Mouse (Mus musculus): ENCODE data around the gene Slc25a39.
"Not testable (repeated sequence)": the region's sequence is repeated elsewhere in the genome, so short reads cannot be mapped to it uniquely, and the experiment has no call there.

Slc25a39 gene

DNA sequence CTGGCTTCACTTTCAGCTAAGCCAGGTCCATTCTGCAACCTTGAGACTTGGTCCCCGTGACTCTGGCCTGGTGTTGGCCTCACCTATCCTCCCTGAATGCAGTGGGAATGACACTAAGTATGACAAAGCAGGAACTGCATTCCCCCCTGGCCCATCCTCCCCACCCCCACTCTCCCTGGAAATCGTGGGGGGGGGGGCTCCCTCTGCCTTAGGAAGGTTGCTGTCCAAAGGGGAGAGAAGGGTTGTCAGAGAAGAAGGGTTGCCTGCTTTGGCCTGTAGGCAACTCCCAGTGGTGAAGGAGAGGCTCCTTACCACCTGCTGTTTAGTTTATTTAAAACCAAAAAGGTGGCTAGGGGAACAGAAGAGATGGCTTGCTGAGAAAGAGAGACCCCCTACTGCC lies 34.1 kb downstream of the Slc25a39 start:
- no peak for DNase-seq (ENCODE audit: low spot score in 2 of 2)

DNA sequence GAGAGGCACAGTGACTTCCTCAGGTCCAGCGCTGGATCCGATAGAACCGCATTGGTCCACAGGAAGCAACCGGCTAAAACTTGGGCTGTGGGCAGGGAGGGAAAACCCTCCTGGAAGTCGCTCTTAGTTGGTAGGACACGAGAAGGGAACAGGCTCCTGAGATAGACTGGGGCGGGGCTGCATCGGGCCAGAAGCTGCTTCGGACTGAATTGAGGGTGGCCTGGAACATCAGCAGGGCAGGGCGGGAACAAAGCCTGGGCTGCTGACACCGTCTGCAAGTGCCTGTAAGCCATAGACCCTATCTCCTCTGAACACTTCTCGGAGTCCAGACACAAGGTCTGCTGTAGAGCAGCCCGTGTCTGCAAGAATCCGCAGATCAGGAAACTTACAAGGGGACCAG lies 34.8 kb downstream of the Slc25a39 start:
- no peak for DNase-seq (ENCODE audit: low spot score in 2 of 2)

- DNase-seq (ENCODE audit: low spot score in 2 of 2), result no peak
These were observed 35.6 kb downstream of the Slc25a39 start for GRCm38 (mm10) chr11:102371926-102372685.

GRCm38 (mm10) chr11:102370285-102370684 lies 37.5 kb downstream of the Slc25a39 start:
- DNase-seq (ENCODE audit: low spot score in 2 of 2), result no peak

DNA sequence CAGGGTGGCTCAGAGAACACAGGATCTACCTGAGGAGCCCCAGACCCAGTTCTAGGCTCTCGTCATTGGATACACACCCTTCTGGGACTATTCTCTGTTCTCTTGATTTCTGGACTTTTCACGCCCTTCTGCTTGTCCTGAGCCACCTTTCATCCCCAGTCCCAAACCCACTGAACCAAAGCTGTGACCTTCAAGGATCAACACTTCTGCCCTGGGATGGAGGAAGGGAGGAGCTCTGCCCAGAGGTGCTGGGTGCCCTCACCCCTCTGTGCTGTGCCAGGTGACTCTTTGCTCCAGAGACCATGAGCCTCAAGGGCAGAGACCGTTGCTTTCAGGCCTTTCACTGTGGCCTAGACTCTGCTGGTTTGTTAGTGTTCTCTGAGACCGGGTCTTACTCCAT lies 38.5 kb downstream of the Slc25a39 start:
- DNase-seq (ENCODE audit: low spot score in 2 of 2), result no peak

DNA sequence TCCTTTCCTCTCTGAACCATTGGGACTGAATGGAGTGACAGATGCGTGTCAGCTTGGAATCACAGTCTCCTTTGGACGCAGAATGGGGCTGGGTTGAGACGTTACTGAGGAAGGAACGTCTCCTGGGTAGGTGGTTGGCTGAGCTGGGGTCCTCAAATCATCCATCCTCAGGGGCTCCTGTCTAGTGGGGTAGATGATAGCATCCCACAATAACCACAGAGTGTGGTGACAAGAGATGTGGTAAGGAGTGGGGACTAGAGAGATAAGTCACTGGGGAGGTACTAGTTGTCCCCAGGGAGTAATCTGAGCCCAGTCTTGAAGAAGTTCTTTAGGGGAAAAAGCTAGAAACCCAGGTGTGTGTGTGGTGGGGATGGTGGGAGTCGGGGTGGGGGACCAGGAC lies 39.4 kb downstream of the Slc25a39 start:
- DNase-seq (ENCODE audit: low spot score in 2 of 2), result no peak

DNA sequence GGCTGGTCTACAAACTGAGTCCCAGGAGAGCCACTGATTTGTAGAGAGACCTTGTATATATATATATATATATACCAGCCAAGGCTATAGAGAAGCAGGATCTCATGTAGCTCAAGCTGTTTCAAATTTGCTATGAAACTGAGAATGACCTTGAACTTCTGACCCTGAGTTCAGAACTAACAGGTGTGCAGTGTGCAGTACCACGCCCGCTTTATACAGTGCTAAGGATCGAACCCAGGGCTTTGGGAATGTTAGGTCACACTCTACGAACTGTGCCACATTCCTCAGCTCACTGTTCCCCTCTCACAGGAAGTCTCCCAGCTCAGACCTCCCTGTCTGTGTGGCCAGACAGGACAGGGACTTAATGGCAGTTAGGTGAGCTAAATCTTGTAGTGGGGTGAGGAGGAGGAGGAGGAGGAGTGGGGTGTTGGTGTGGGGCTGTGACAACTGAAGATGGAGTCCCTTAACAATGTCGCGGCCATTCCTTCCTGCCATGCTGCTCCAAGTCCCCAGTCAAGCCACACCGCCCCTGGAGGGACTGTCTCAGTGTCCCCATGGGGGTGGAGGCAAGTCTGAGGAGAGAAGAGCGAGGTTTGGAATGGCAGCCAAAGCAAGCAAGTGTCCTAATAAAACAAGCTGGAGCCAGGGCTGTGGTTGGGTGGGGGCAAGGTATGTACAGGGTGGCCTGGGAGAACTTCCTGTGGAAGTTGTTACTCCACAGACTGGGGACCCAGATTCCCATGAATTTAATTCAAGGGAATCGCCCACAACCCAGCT lies 40.1 kb downstream of the Slc25a39 start:
- no peak for DNase-seq (ENCODE audit: low spot score in 2 of 2)

DNA sequence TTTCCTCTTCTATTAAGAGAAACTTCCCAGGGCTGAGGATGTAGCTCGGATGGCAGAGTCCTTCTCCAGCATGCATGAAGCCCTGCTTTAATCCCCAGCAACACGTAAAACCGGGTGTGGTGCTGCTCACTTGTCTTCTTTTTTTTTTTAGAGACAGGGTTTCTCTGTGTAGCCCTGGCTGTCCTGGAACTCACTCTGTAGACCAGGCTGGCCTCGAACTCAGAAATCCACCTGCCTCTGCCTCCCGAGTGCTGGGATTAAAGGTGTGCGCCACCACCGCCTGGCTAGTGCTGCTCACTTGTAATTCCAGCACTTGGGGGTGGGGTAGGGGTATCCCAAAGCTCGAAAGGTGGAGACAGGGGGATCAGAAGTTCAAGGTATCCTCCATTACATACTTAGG lies 41.6 kb downstream of the Slc25a39 start, which contains the start of gene Slc4a1:
Slc4a1 (minus strand) TSS at position 101 of the 400 bp plus-strand sequence.
- DNase-seq (ENCODE audit: low spot score in 2 of 2), result not testable (repeated sequence)

GRCm38 (mm10) chr11:102365699-102366098 lies 42.0 kb downstream of the Slc25a39 start:
- DNase-seq (ENCODE audit: low spot score in 2 of 2), result no peak

DNA sequence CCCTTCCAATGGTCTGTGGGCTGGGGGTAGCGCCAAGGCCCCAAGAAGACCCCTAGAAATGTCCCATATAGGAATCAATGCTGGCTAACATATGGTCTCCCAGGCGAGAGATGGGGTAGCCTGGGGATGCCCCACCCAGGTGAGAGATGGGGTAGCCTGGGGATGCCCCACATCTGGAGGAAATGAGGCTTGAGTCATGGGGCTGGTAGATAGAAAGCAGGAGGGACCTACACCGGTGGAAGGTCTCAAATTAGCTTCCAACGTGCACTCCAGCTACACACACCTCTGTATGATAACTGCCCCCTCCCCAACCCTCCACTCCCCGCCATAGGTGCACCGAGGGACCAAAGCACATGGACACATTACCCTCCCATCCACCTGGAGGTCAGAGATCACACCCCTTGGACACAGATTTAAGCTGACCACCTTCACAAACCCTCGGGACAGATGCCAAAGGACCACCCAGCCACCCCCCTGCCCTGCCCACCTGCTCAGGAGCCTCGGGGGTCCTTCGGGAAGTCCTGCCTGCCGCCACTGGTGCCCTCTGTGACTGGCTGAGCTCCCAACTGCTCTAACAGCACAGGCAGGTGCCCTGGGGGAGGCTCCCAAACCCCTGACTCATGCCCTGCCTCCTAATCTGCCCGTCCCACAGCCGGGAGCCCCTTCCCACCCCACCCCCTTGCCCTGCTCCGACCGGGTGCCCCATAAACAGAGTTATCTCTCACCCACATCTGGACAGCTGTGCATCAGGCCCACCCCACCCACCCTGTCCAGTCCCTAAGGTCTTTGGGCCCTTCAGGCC lies 43.0 kb downstream of the Slc25a39 start:
- no peak for DNase-seq (ENCODE audit: low spot score in 2 of 2)

DNA sequence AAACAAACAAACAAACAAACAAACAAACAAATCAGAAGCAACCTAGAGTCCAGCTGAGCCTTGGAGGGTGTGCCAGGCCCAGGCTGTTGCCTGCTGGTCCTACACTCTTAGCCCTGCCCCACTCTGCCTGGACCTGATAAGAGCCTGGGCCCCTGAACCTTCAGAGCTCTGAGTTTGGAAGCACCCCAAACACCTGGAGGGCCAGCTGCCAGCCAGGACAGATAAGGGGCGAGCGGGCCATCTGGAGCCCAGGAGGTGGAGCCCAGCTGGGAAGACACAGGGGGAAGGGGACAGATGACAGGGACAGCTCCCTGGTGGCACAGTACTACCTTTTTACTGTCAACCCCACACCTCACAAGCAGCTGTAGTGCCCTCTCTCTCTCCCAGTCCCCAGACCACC lies 44.1 kb downstream of the Slc25a39 start:
- DNase-seq (ENCODE audit: low spot score in 2 of 2), result no peak

- no peak for DNase-seq (ENCODE audit: low spot score in 2 of 2)
These were observed 45.8 kb downstream of the Slc25a39 start for GRCm38 (mm10) chr11:102361776-102362495.

DNA sequence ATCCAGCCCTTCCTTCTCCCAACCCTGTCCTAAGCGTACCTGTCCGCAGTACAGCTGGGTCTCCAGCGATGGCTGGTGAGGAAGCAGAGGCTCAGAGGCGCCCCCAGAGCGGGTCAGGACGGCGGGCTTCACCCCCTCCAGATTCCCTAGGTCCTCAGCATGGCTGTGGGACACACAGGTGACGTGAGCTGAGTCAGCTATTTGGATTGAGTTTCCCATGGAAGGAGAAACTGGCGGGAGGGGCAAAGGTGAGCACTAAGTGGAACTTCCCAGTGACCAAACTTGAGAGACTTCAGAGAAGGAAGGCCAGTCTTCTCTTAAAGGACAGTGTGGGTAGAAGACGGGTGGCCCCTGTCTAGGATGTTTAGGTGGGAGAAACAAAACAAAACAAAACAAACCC lies 49.4 kb downstream of the Slc25a39 start:
- DNase-seq (ENCODE audit: low spot score in 2 of 2), result no peak

DNA sequence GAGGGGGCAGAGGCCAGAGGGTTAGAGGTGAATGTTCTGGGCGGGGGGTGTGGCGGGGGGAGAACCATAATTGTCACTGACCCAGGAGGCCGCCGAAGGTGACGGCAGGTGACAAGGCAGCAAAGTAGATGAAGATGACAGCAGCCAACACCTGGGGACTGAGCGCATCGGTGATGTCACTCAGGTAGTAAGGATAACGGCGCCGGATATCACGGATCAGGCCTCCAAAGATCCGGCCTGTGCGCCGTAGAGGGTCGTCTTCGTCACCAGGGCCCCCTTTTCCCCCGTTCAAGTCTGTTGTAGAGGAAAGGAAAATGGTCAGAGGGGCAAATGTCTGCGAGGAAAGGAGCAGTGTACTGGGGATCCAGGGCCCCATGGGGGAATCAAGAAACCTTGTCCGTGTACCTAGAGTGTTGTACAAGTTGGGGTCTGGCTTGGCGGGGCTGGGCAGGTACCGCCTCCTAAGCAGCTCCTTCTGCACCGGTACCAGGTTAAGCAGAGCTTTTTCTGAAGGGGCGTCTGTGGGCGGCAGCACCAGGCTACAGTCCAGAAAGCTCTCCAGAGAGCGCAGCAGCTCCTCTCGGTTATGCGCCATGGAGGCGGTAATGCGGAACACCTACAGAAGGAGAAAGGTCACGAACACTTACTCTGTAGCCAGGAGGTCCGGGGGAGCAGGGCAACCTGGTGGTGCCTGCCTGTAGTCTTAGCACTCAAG lies 51.0 kb downstream of the Slc25a39 start:
- no peak for DNase-seq (ENCODE audit: low spot score in 2 of 2)

DNA sequence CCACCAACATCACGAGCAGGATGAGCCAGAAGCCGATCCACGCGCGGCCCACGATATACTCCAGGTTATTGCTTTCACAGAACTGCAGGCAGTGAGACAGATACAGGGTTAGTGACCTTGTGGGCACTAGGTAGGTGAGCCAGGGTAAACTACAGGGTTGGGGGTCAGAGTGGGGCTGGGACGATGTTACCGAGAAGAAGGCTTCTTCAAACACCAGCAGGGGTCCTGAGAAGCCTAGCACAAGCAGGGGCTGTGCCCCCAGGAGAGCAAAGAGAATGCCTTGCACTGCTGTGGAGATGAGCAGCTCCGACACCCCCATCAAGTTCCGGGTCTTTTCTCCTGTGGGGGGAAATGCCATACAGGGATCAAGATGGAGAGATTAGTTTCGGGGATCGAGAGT lies 51.6 kb downstream of the Slc25a39 start:
- no peak for DNase-seq (ENCODE audit: low spot score in 2 of 2)

DNA sequence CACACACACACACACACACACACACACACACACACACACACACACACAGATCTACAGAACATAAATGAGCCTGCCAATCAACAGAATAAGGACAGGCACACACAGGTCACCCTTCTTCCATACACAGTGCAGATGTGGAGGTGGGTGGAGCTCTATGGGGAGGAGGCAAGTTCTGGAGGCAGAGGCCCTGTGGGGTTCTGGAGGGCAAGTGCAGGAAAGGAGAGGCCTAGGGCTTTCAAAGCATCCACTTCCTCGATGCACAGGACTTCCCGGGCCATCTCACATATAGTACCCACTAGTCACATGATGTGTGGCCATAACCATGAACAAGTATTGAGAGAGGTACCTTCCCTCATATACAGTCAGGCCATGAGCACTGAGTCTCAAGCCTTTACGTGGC lies 52.2 kb downstream of the Slc25a39 start:
- no peak for DNase-seq (ENCODE audit: low spot score in 2 of 2)

DNA sequence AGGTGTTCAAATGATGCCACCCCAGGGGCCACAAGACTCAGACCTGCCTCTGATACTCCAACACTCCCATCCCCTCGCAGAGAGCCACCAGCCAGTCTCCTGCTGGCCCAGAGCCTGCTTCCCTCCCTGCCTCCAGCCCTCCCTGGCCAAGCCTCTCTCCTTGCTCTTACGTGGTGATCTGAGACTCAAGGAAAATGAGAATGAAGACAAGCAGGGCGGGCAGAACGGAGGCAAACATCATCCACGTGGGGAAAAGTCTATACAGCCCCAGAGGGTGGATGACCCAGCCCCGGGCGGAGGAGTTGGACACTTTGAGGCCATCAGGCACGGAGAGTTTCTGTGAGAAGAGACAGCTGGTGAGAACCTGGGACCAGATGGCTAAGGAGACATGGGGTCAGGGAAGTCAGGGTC lies 54.7 kb downstream of the Slc25a39 start:
- no peak for DNase-seq (ENCODE audit: low spot score in 2 of 2)

All from urinary bladder, postnatal 36 days (tissue).